Mouse (Mus musculus) erythroblast, embryonic 14.5 days (primary cell): ENCODE measurements around the gene Mpzl2.

Experiments used
- GATA1 ChIP-seq: IDR thresholded peaks from 2 replicates; pipeline ENCODE4 v1.6.1; 2012; ENCODE audit warnings: low read length, inconsistent platforms, mixed read lengths
- TAL1 ChIP-seq: IDR thresholded peaks from 3 replicates; pipeline ENCODE4 v1.6.1; 2012; ENCODE audit warnings: low read length, inconsistent platforms, mixed read lengths

DNA sequence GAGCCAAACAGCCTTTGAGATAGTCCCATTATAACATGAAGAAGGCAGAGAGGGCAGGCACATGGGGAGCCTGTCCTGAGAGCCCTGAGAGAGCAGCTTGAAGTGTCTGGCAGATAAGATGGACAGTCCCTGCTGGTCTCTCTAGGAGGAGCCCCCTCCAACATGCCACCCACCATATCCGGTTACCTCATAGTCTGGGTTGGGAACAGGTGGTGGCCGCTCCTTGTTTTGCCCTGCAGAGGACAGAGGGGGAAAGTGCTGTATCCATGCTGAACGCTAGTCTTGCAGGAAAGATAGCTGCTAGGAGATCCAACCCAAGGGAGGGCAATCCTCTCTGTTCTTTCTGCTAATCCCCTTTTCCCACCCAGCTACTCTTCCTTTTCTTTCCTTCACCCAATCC is 39.4 kb upstream of the Mpzl2 start:
- TF ChIP-seq TAL1 (no peak), GATA1 (no peak)
